Mouse (Mus musculus) stomach, postnatal 0 days (tissue): ENCODE results near the gene Rnls. TPM values are rescaled to one million over a fixed set of nuclear protein-coding genes. Genes with fewer than 3 reads are reported as not detected.

Source experiments
- ATAC-seq: fragments of 200-750 bp; cut with Nextera tagmentation; 2 replicates; pipeline ENCODE4 v1.8.0; 2017; ENCODE audit not compliant: low FRiP score, low TSS enrichment
- DNase-seq: peaks from one replicate; pipeline ENCODE4 v3.0.0-alpha.2; 2016; ENCODE audit warnings: low spot score
- H3K27ac ChIP-seq: fragments of 300-500 bp; sonication (generic); replicated peaks from 2 replicates; pipeline ENCODE4 v1.5.1; 2014; ENCODE audit warnings: mild to moderate bottlenecking, control low read depth
- H3K27me3 ChIP-seq: fragments of 300-500 bp; sonication (generic); 2 replicates; pipeline ENCODE4 v1.6.1; 2014; ENCODE audit warnings: low read length; ENCODE audit not compliant: control insufficient read depth, insufficient read depth
- H3K36me3 ChIP-seq: fragments of 300-500 bp; sonication (generic); 2 replicates; pipeline ENCODE4 v1.6.1; 2014; ENCODE audit warnings: low read length, mixed read lengths; ENCODE audit not compliant: control insufficient read depth, insufficient read depth
- H3K4me1 ChIP-seq: fragments of 300-500 bp; sonication (generic); replicated peaks from 2 replicates; pipeline ENCODE4 v1.6.1; 2014; ENCODE audit warnings: antibody characterized with exemption; ENCODE audit not compliant: control insufficient read depth, insufficient read depth
- H3K4me2 ChIP-seq: fragments of 300-500 bp; sonication (generic); replicated peaks from 2 replicates; pipeline ENCODE4 v1.6.1; 2014; ENCODE audit warnings: low read depth, mild to moderate bottlenecking, control low read depth, moderate library complexity
- H3K4me3 ChIP-seq: fragments of 300-500 bp; sonication (generic); 2 replicates; pipeline ENCODE4 v1.5.1; 2014; ENCODE audit warnings: low read depth, low read length, control low read depth
- H3K9ac ChIP-seq: fragments of 300-500 bp; sonication (generic); 2 replicates; pipeline ENCODE4 v1.6.1; 2014; ENCODE audit warnings: mild to moderate bottlenecking, low read length, control low read depth, mixed read lengths
- H3K9me3 ChIP-seq: fragments of 300-500 bp; sonication (generic); 2 replicates; pipeline ENCODE4 v1.6.1; 2016; ENCODE audit warnings: low read length; ENCODE audit not compliant: control insufficient read depth
- CTCF ChIP-seq: IDR thresholded peaks from 2 replicates; pipeline ENCODE4 v1.5.1; 2016; ENCODE audit warnings: antibody characterized with exemption, low read depth, mild to moderate bottlenecking, moderate library complexity
- EP300 ChIP-seq: optimal IDR thresholded peaks from 2 replicates; pipeline ENCODE3; 2016; ENCODE audit warnings: antibody characterized with exemption
- WGBS: fragments of 180-500 bp; shearing (Covaris S2); extraction: QIAGEN DNeasy Blood & Tissue Kit; methylation state at CpG from one replicate; pipeline ENCODE4 v1.1.7; 2014; 5-methylcytosine and 5-hydroxymethylcytosine counted together
- polyA plus RNA-seq: library from polyadenylated mRNA; unstranded; fragments of >200 nt; fragmentation: Nextera tagmentation; extraction: Ambion mirVana; gene quantifications from 2 replicates; pipeline ENCODE4 v1.2.1, GENCODE M21; 2015

Gene Rnls
- polyA plus RNA-seq, 1 experiment from 2014 or later, result 5.2 TPM

- H3K27me3 ChIP-seq, result no peaks in the 10 kb centered on the region
- no peaks in the 10 kb centered on the region for H3K9me3 ChIP-seq
- DNase-seq, result peak; percentile 65
- H3K4me2 ChIP-seq, result no peak overlapping the region
- no peak overlapping the region for H3K4me3 ChIP-seq
- ATAC-seq, result peak; percentile 61; the same call in 1 of the 2 replicates
- no peak overlapping the region for H3K27ac ChIP-seq
- 7% methylated on average over 3 of the region's 3 CpGs for WGBS
- H3K4me1 ChIP-seq, result no peaks in the 10 kb centered on the region
- no peak for TF ChIP-seq EP300
- TF ChIP-seq CTCF, result peak; percentile 93
- no peaks in the 10 kb centered on the region for H3K36me3 ChIP-seq
- no peak overlapping the region for H3K9ac ChIP-seq
Observed at GRCm38 (mm10) chr19:33366661-33367060, 25.4 kb downstream of the Rnls start.

- WGBS, result 28% methylated on average over 3 of the region's 3 CpGs
- Histone ChIP-seq H3K4me1 (no peaks in the 10 kb centered on the region), H3K9ac (no peak overlapping the region), H3K36me3 (no peaks in the 10 kb centered on the region), H3K4me3 (no peak overlapping the region), H3K27me3 (no peaks in the 10 kb centered on the region), H3K4me2 (no peak overlapping the region), H3K27ac (no peak overlapping the region), H3K9me3 (no peaks in the 10 kb centered on the region)
- TF ChIP-seq EP300 (no peak), CTCF (no peak)
- DNase-seq (no peak), ATAC-seq (no peak)
Observed at GRCm38 (mm10) chr19:33357019-33357418, 35.1 kb downstream of the Rnls start.

GRCm38 (mm10) chr19:33340119-33340518 is 52.0 kb downstream of the Rnls start:
- no peak overlapping the region for H3K4me2 ChIP-seq
- no peak overlapping the region for H3K9ac ChIP-seq
- H3K4me1 ChIP-seq, result no peaks in the 10 kb centered on the region
- DNase-seq (no peak), ATAC-seq (no peak)
- H3K27me3 ChIP-seq, result no peaks in the 10 kb centered on the region
- H3K9me3 ChIP-seq, result no peaks in the 10 kb centered on the region
- no peak overlapping the region for H3K27ac ChIP-seq
- H3K4me3 ChIP-seq, result no peak overlapping the region
- WGBS, result 91% methylated on average over 1 of the region's 1 CpGs
- no peaks in the 10 kb centered on the region for H3K36me3 ChIP-seq
- no peak for TF ChIP-seq EP300
- TF ChIP-seq CTCF, result no peak

- ATAC-seq, result no peak
- TF ChIP-seq CTCF (no peak), EP300 (peak; percentile 40)
Observed at GRCm38 (mm10) chr19:33326706-33327641, 65.1 kb downstream of the Rnls start.

GRCm38 (mm10) chr19:33318785-33319184 is 73.3 kb downstream of the Rnls start:
- DNase-seq (no peak), ATAC-seq (no peak)
- Histone ChIP-seq H3K4me3 (no peak overlapping the region), H3K4me2 (no peak overlapping the region), H3K27ac (no peak overlapping the region), H3K4me1 (no peaks in the 10 kb centered on the region), H3K9me3 (no peaks in the 10 kb centered on the region), H3K36me3 (no peaks in the 10 kb centered on the region), H3K27me3 (no peaks in the 10 kb centered on the region), H3K9ac (no peak overlapping the region)
- 60% methylated on average over 1 of the region's 1 CpGs for WGBS
- TF ChIP-seq CTCF (no peak), EP300 (no peak)

More at GRCm38 (mm10) chr19:33326706-33327641, 65.1 kb downstream of the Rnls start:
- no peaks in the 10 kb centered on the region for H3K36me3 ChIP-seq
- no peaks in the 10 kb centered on the region for H3K9me3 ChIP-seq
- H3K4me3 ChIP-seq, result no peak overlapping the region
- no peak overlapping the region for H3K9ac ChIP-seq
- DNase-seq, result no peak
- WGBS, result 23% methylated on average over 4 of the region's 4 CpGs
- H3K27ac ChIP-seq, result no peak overlapping the region
- no peak overlapping the region for H3K4me2 ChIP-seq
- no peaks in the 10 kb centered on the region for H3K27me3 ChIP-seq
- no peaks in the 10 kb centered on the region for H3K4me1 ChIP-seq

- Histone ChIP-seq H3K27me3 (no peaks in the 10 kb centered on the region), H3K9me3 (no peaks in the 10 kb centered on the region), H3K4me2 (no peak overlapping the region), H3K4me1 (no peaks in the 10 kb centered on the region), H3K36me3 (no peaks in the 10 kb centered on the region), H3K9ac (no peak overlapping the region), H3K27ac (no peak overlapping the region), H3K4me3 (no peak overlapping the region)
- DNase-seq (no peak), ATAC-seq (no peak)
- 64% methylated on average over 4 of the region's 4 CpGs for WGBS
- TF ChIP-seq EP300, result no peak
- TF ChIP-seq CTCF, result no peak
Observed at GRCm38 (mm10) chr19:33317130-33317529, 75.0 kb downstream of the Rnls start.
